ENCODE assay signal across 13 mouse cellular contexts in the genomic region with DNA sequence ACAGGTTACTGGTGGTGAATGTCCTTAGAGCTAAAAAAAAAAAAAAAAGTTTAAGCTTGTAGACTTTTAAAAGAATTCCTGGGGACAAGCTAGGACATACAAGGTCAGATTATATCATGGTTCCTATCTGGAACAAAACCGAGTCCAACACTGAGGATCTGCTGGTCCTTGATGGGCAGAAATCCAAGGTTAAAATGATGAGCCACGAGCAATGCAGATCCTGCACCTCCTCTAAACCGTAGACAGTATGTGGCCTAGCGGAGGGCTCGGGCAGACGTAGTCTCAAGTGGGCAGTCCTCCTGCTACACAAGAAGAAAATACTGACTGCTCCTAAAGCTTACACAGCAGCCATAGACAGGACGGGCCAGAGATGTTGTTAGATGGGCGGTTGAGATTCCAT.
A peak's percentile ranks its signal among the peaks of the same experiment; 100 is the strongest.
DNase-seq lines count a peak whose midpoint lies in the region.
"Had no signal": no experiment of that assay in that cellular context is flagged by ENCODE, and none has a peak within 500 bp of the region (broad histone marks: within the 10 kb centered on the region; RNA-seq: fewer than 3 reads in every experiment).

No protein-coding gene starts in this region.

- peak; percentile 68 for DNase-seq in adrenal gland, adult 2 months
- DNase-seq in adrenal gland, postnatal 4 days (ENCODE audit: low spot score in 2 of 2), result no peak
- peak; percentile 21 for DNase-seq in ovary, adult 18-20 months (ENCODE audit: low spot score)
- DNase-seq in ovary, postnatal 10 days (ENCODE audit: low spot score), result no peak
- DNase-seq in adrenal gland, postnatal 14 days, result peak; percentile 22
- DNase-seq in right cerebral cortex, postnatal 10 days (ENCODE audit: low spot score in 2 of 2), result no peak
- DNase-seq in right cerebral cortex, adult 18-20 months, result no peak
- DNase-seq: cerebellum, adult 11-12 months; cerebellum, adult 2 months; cerebellum, adult 9-10 months; cerebellum, postnatal 10 days; cerebellum, postnatal 25 days; forebrain, postnatal 0 days had no signal

Comparison
In these comparisons a context has a peak if more than half of its experiments do, and no peak if none do; other contexts are left out.
1. DNase-seq: peak in adrenal gland, adult 2 months (single experiment), ovary, adult 18-20 months (single experiment) and adrenal gland, postnatal 14 days (single experiment); none in adrenal gland, postnatal 4 days (0 of 2), ovary, postnatal 10 days (single experiment), right cerebral cortex, postnatal 10 days (0 of 2) and right cerebral cortex, adult 18-20 months (single experiment).